In genomic region chr4:125534449-125534848, GRCm38 (mm10) we compare ENCODE assay signal across 11 mouse cellular contexts. TPM values are rescaled to one million over a fixed set of nuclear protein-coding genes. Genes with fewer than 3 reads are reported as not detected.
DNase-seq lines count a peak whose midpoint lies in the region; ATAC-seq and TF ChIP-seq lines count a peak whose summit lies in the region.
"Had no signal": no experiment of that assay in that cellular context is flagged by ENCODE, and none has a peak within 500 bp of the region (broad histone marks: within the 10 kb centered on the region; RNA-seq: fewer than 3 reads in every experiment).

No protein-coding gene starts in this region.

- H3K27me3 ChIP-seq in ES-Bruce4 (ENCODE audit: control insufficient read depth, insufficient read depth, low read length, poor library complexity, severe bottlenecking) = no peaks in the 10 kb centered on the region
- H3K27me3 ChIP-seq in forebrain, embryonic 12.5 days = peaks cover 74% of the 10 kb centered on the region
- peaks cover 75% of the 10 kb centered on the region for H3K27me3 ChIP-seq in midbrain, embryonic 10.5 days (ENCODE audit: low read depth, poor library complexity, severe bottlenecking)

- H3K36me3 ChIP-seq in ES-Bruce4 (ENCODE audit: control insufficient read depth, insufficient read depth, low read length, poor library complexity, severe bottlenecking) = no peaks in the 10 kb centered on the region
- no peaks in the 10 kb centered on the region for H3K36me3 ChIP-seq in forebrain, embryonic 12.5 days (replicated peaks)
- H3K36me3 ChIP-seq in midbrain, embryonic 10.5 days = no peaks in the 10 kb centered on the region

- peak; percentile 67 for ATAC-seq in forebrain, embryonic 12.5 days (ENCODE audit: low FRiP score)
- no peak for ATAC-seq in megakaryocyte progenitor cell, adult 5-6 weeks (replicated peaks; ENCODE audit: poor library complexity)

- H3K9ac ChIP-seq in ES-Bruce4 (ENCODE audit: low read depth, poor library complexity, severe bottlenecking) = peak overlapping the region; percentile 17; the same call in 1 of the 2 replicates
- no peak overlapping the region for H3K9ac ChIP-seq in forebrain, embryonic 12.5 days

- TF ChIP-seq CTCF in ES-Bruce4 (IDR thresholded peaks at IDR 0.05; ENCODE audit: low read depth, low read length) = no peak

- WGBS in forebrain, embryonic 12.5 days = 3% methylated on average over 8 of the region's 8 CpGs
- WGBS in midbrain, embryonic 10.5 days = 4% methylated on average over 8 of the region's 8 CpGs

- peak overlapping the region; percentile 83 for H3K27ac ChIP-seq in ES-Bruce4 (ENCODE audit: insufficient read depth, low read length)
- peak overlapping the region; percentile 89 for H3K27ac ChIP-seq in forebrain, embryonic 12.5 days
- H3K27ac ChIP-seq in midbrain, embryonic 10.5 days (replicated peaks) = peak overlapping the region; percentile 59; the same call in 1 of the 2 replicates

- no peak for TF ChIP-seq POLR2A in ES-Bruce4 (IDR thresholded peaks at IDR 0.05; ENCODE audit: insufficient read depth, low read length)

- peak; percentile 65 for DNase-seq in brain, adult 2 months (ENCODE audit: low read depth, low spot score)
- peak; percentile 38 for DNase-seq in midbrain, embryonic 10.5 days (ENCODE audit: low spot score)
- DNase-seq in thymus, postnatal 4 days = no peak
- DNase-seq in lung, postnatal 36 days = no peak
- DNase-seq in lung, postnatal 14 days = no peak
- DNase-seq: heart, postnatal 36 days; spleen, adult 18-20 months had no signal

- peak overlapping the region; percentile 28 for H3K4me2 ChIP-seq in forebrain, embryonic 12.5 days

- 0 out of 2 replicates have a peak overlapping the region, but pooled peaks have one; percentile 7 for H3K4me3 ChIP-seq in ES-Bruce4 (ENCODE audit: low read depth, low read length)
- H3K4me3 ChIP-seq in forebrain, embryonic 12.5 days (replicated peaks) = no peak overlapping the region
- H3K4me3 ChIP-seq in midbrain, embryonic 10.5 days = no peak overlapping the region
- H3K4me3 ChIP-seq: megakaryocyte, embryonic 14.5 days had no signal

- peak; percentile 100 for TF ChIP-seq EP300 in ES-Bruce4 (IDR thresholded peaks at IDR 0.05; ENCODE audit: insufficient read depth, low read depth, low read length)

- H3K9me3 ChIP-seq in ES-Bruce4 (replicated peaks; ENCODE audit: control insufficient read depth, insufficient read depth, low read length, poor library complexity, severe bottlenecking) = no peaks in the 10 kb centered on the region
- H3K9me3 ChIP-seq in forebrain, embryonic 12.5 days = no peaks in the 10 kb centered on the region
- H3K9me3 ChIP-seq in midbrain, embryonic 10.5 days (replicated peaks) = no peaks in the 10 kb centered on the region
- H3K9me3 ChIP-seq: megakaryocyte, embryonic 14.5 days had no signal

- H3K4me1 ChIP-seq in ES-Bruce4 (ENCODE audit: control insufficient read depth, insufficient read depth, low read length) = peaks cover 20% of the 10 kb centered on the region
- H3K4me1 ChIP-seq in forebrain, embryonic 12.5 days = peaks cover 50% of the 10 kb centered on the region
- H3K4me1 ChIP-seq in midbrain, embryonic 10.5 days = peaks cover 45% of the 10 kb centered on the region

RNA-seq across cellular contexts. Expression of gene Grik3, which starts 43.9 kb away (rescaled TPM):
- 10.3 and 12.5 TPM in 2 replicates for polyA plus RNA-seq in ES-Bruce4 (2011; ENCODE audit: insufficient read depth, insufficient read length, low read depth, missing spikeins)
- polyA plus RNA-seq in forebrain, embryonic 12.5 days (2016; fragmentation: Nextera tagmentation; extraction: Ambion mirVana) = 2.8 and 4.2 TPM in 2 replicates
- polyA plus RNA-seq in midbrain, embryonic 10.5 days (2016; fragmentation: Nextera tagmentation; extraction: Ambion mirVana) = 0.31 and 0.34 TPM in 2 replicates
- not detected in 2 replicates for total RNA-seq in megakaryocyte progenitor cell, adult 5-6 weeks (2015)
- total RNA-seq in megakaryocyte progenitor cell, adult 5-6 weeks (2017) = not detected in 2 replicates

Comparison
In these comparisons a context has a peak if more than half of its experiments do, and no peak if none do; other contexts are left out.
1. DNase-seq: peak in brain, adult 2 months (single experiment) and midbrain, embryonic 10.5 days (single experiment); none in thymus, postnatal 4 days (single experiment), lung, postnatal 36 days (single experiment) and lung, postnatal 14 days (single experiment).
2. Peak in every context shown above with its lines, with median percentiles within 50 percentile points of each other: H3K27ac ChIP-seq.